Mouse (Mus musculus) embryonic facial prominence, embryonic 14.5 days (tissue): ENCODE results near the gene Ptar1. TPM values are rescaled to one million over a fixed set of nuclear protein-coding genes. Genes with fewer than 3 reads are reported as not detected.

Experiments used
- ATAC-seq: fragments of 200-750 bp; cut with Nextera tagmentation; 2 replicates; pipeline ENCODE4 v1.8.0; 2017; ENCODE audit warnings: low read depth, moderate number of reproducible peaks, moderate TSS enrichment
- DNase-seq: peaks from one replicate; pipeline ENCODE4 v3.0.0-alpha.2; 2015; ENCODE audit warnings: low spot score
- H3K27ac ChIP-seq: fragments of 300-500 bp; sonication (generic); replicated peaks from 2 replicates; pipeline ENCODE4 v1.5.1; 2014; ENCODE audit warnings: low read depth, mild to moderate bottlenecking, low read length, moderate library complexity
- H3K27me3 ChIP-seq: fragments of 300-500 bp; sonication (generic); replicated peaks from 2 replicates; pipeline ENCODE4 v1.6.1; 2014; ENCODE audit warnings: low read length; ENCODE audit not compliant: control insufficient read depth, insufficient read depth
- H3K36me3 ChIP-seq: fragments of 300-500 bp; sonication (generic); 2 replicates; pipeline ENCODE4 v1.6.1; 2014; ENCODE audit warnings: low read length, mixed read lengths; ENCODE audit not compliant: control insufficient read depth, insufficient read depth
- H3K4me1 ChIP-seq: fragments of 300-500 bp; sonication (generic); 2 replicates; pipeline ENCODE4 v1.6.1; 2014; ENCODE audit warnings: antibody characterized with exemption, low read length; ENCODE audit not compliant: control insufficient read depth, insufficient read depth
- H3K4me2 ChIP-seq: fragments of 300-500 bp; sonication (generic); 2 replicates; pipeline ENCODE4 v1.6.1; 2014; ENCODE audit warnings: low read depth, mild to moderate bottlenecking, low read length, moderate library complexity, mixed read lengths
- H3K4me3 ChIP-seq: fragments of 300-500 bp; sonication (generic); 2 replicates; pipeline ENCODE4 v1.5.1; 2014; ENCODE audit warnings: low read depth, mild to moderate bottlenecking, low read length
- H3K9ac ChIP-seq: fragments of 300-500 bp; sonication (generic); 2 replicates; pipeline ENCODE4 v1.6.1; 2014; ENCODE audit warnings: low read depth, mild to moderate bottlenecking, low read length, moderate library complexity, mixed read lengths
- H3K9me3 ChIP-seq: fragments of 300-500 bp; sonication (generic); 2 replicates; pipeline ENCODE4 v1.6.1; 2016; ENCODE audit warnings: low read length; ENCODE audit not compliant: control insufficient read depth
- WGBS: fragments of 180-500 bp; shearing (Covaris S2); extraction: QIAGEN DNeasy Blood & Tissue Kit; methylation state at CpG from one replicate; pipeline ENCODE4 v1.1.7; 2014; 5-methylcytosine and 5-hydroxymethylcytosine counted together
- polyA plus RNA-seq: library from polyadenylated mRNA; unstranded; fragments of >200 nt; fragmentation: Nextera tagmentation; extraction: Ambion mirVana; gene quantifications from 2 replicates; pipeline ENCODE4 v1.2.1, GENCODE M21; 2014

The Ptar1 gene
- polyA plus RNA-seq, 1 experiment from 2014 or later = 9.1 TPM

DNA sequence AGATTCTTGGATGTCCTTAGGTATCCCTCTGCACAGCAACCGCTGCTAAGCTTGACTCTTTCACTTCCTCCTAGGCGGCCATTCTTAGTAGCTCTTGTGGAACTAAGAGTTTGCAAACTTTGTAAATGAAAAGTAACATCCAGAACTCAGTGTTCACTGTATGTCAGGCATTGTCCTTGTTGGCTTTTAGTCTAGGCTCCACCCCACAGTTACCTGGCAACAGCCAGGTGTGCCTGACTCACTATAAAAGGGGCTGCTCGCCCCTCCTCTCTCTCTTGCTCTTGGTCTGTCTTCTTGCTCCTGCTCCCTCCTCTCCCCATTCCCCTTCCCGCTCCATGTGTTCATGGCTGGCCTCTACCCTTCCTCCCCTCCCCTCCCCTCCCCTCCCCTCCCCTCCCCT, 11.9 kb downstream of the Ptar1 start:
- no peak for DNase-seq
- Histone ChIP-seq H3K4me2 (no peak overlapping the region), H3K4me1 (no peaks in the 10 kb centered on the region), H3K27me3 (no peaks in the 10 kb centered on the region), H3K4me3 (no peak overlapping the region), H3K9me3 (no peaks in the 10 kb centered on the region), H3K9ac (no peak overlapping the region), H3K36me3 (peaks cover 67% of the 10 kb centered on the region), H3K27ac (no peak overlapping the region)
- 75% methylated on average over 4 of the region's 4 CpGs for WGBS
- ATAC-seq = no peak

GRCm38 (mm10) chr19:23702896-23703295, 15.7 kb downstream of the Ptar1 start:
- Histone ChIP-seq H3K4me3 (no peak overlapping the region), H3K36me3 (peaks cover 60% of the 10 kb centered on the region), H3K27me3 (no peaks in the 10 kb centered on the region), H3K27ac (no peak overlapping the region), H3K9ac (no peak overlapping the region), H3K4me2 (no peak overlapping the region), H3K4me1 (no peaks in the 10 kb centered on the region), H3K9me3 (no peaks in the 10 kb centered on the region)
- 87% methylated on average over 10 of the region's 10 CpGs for WGBS
- no peak for ATAC-seq
- DNase-seq = no peak

GRCm38 (mm10) chr19:23705383-23705782, 18.2 kb downstream of the Ptar1 start:
- ATAC-seq = no peak

DNA sequence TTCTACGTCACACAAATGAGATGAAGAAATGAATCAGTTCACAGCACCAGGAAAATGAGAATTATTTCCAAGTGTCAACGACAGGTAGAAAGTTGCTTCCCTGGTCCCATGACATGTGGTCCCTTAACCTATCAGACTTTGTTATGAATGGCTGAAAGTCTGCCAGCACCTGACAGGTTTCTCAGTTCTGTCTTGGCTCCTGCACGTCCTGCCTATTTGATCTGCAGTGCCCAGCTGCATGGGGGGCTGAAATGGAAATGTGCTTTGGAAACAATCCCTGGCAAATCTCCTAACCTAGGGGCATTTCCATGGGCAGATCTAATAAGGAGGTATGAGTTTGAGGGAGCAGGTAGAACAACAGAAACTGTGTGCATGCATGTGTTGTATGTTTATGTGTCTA, 59.3 kb downstream of the Ptar1 start:
- Histone ChIP-seq H3K27ac (no peak overlapping the region), H3K27me3 (no peaks in the 10 kb centered on the region), H3K4me2 (no peak overlapping the region), H3K9ac (no peak overlapping the region), H3K9me3 (no peaks in the 10 kb centered on the region), H3K36me3 (no peaks in the 10 kb centered on the region), H3K4me3 (no peak overlapping the region), H3K4me1 (no peaks in the 10 kb centered on the region)
- DNase-seq = no peak
- 62% methylated on average over 3 of the region's 3 CpGs for WGBS
- no peak for ATAC-seq

More at GRCm38 (mm10) chr19:23705383-23705782, 18.2 kb downstream of the Ptar1 start:
- Histone ChIP-seq H3K4me1 (no peaks in the 10 kb centered on the region), H3K9ac (no peak overlapping the region), H3K4me3 (no peak overlapping the region), H3K27me3 (no peaks in the 10 kb centered on the region), H3K27ac (no peak overlapping the region), H3K4me2 (no peak overlapping the region), H3K36me3 (peaks cover 62% of the 10 kb centered on the region), H3K9me3 (no peaks in the 10 kb centered on the region)
- no peak for DNase-seq
- WGBS = 91% methylated on average over 5 of the region's 5 CpGs

GRCm38 (mm10) chr19:23757011-23757410, 69.8 kb downstream of the Ptar1 start:
- 2% methylated on average over 7 of the region's 7 CpGs for whole genome bisulfite sequencing
- Histone ChIP-seq H3K9ac (no peak overlapping the region), H3K36me3 (no peaks in the 10 kb centered on the region), H3K27ac (no peak overlapping the region), H3K4me3 (no peak overlapping the region), H3K4me1 (no peaks in the 10 kb centered on the region), H3K4me2 (peak overlapping the region; percentile 31), H3K9me3 (no peaks in the 10 kb centered on the region), H3K27me3 (peaks cover 27% of the 10 kb centered on the region)
- DNase-seq (peak; percentile 30), ATAC-seq (no peak)

DNA sequence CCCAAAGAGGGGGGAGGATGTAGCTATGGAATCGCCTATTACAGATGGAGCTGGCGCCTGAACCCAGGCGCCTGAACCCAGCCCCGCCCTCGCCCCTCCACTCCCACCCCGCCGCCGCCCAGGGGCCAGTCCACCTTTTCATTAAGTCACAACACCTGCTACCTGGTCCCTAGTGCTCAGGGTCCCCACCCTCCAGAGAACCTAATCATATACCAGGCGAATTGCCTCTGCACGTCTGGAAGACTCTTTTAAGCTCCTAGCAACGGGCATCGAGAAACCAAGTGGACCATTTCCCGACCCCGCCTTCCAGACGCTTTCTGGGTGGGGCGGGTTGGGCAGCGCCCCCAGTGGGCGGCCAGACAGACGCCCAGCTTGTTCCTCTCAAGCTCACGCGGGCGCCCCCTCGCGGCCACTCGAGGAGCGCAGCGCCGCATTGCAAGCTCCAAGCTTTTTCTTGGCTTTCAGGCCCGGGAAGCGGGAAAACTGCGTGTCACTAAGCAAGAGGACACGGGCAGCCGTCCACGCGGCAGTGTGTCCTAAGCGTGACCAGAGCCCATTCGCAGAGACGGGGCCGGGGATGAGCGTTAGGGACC, 70.8 kb downstream of the Ptar1 start:
- DNase-seq = peak; percentile 96
- ATAC-seq = peak; percentile 86
- peak overlapping the region; percentile 84 for H3K9ac ChIP-seq
- H3K36me3 ChIP-seq = no peaks in the 10 kb centered on the region
- peak overlapping the region; percentile 73 for H3K4me3 ChIP-seq
- H3K4me2 ChIP-seq = peak overlapping the region; percentile 88
- 0% methylated on average over 34 of the region's 40 CpGs for WGBS
- no peaks in the 10 kb centered on the region for H3K4me1 ChIP-seq
- peaks cover 27% of the 10 kb centered on the region for H3K27me3 ChIP-seq
- no peaks in the 10 kb centered on the region for H3K9me3 ChIP-seq
- H3K27ac ChIP-seq = peak overlapping the region; percentile 91

DNA sequence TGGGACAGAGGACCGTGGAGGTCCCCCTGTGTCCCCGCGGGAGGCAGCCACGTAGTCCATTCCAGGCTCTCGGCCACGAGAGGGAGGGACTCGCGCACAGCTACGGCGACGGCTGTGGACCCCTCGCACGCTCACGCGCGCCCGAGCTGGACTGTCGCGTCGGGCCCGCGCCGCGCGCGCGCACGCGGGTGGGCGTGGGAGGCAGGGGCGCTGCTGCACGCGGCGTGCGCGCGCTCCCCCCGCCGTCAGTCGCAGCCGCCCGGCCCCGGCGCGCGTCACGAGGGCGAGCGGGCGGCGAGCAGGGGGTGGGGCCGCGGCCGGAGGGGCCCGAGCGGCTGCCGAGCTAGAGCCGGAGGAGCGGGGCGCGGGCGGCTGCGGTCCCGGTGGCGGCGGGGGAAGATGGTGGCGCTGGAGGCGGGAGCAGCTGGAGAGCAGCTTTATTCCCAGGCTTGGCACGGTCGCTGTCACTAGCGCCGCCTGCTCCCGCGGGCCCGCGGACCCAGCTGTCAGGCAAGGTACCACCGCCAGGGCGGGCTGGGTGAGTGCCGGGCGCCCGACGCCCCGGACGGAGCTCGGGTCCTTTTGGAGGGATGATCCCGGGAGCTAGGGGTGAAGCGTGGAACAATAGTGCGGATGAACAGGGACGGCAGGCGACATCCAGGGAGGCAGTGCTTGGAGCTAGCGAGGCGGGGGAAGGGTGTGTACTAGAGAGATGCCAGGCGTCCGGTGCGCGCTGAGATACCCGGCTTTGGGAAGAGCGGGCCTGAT, 71.5 kb downstream of the Ptar1 start, which contains the start of gene Apba1:
Gene Apba1, plus strand, starts transcription at position 334 of the 768 bp plus-strand sequence.
- H3K9me3 ChIP-seq = no peaks in the 10 kb centered on the region
- DNase-seq (peak; percentile 87), ATAC-seq (peak; percentile 83)
- no peaks in the 10 kb centered on the region for H3K4me1 ChIP-seq
- H3K36me3 ChIP-seq = no peaks in the 10 kb centered on the region
- H3K9ac ChIP-seq = peak within 1 kb of the TSS; percentile 84
- WGBS = under 1% methylated on average over 26 of the region's 98 CpGs
- H3K4me3 ChIP-seq = peak within 1 kb of the TSS; percentile 73
- peaks cover 27% of the 10 kb centered on the region for H3K27me3 ChIP-seq
- H3K4me2 ChIP-seq = peak within 1 kb of the TSS; percentile 88
- H3K27ac ChIP-seq = peak within 1 kb of the TSS; percentile 91

- no peaks in the 10 kb centered on the region for H3K9me3 ChIP-seq
- H3K4me3 ChIP-seq = peak overlapping the region; percentile 73
- H3K27me3 ChIP-seq = peaks cover 27% of the 10 kb centered on the region
- H3K4me1 ChIP-seq = no peaks in the 10 kb centered on the region
- peak overlapping the region; percentile 84 for H3K9ac ChIP-seq
- peak overlapping the region; percentile 91; the same call in 1 of the 2 replicates for H3K27ac ChIP-seq
- no peaks in the 10 kb centered on the region for H3K36me3 ChIP-seq
- peak overlapping the region; percentile 88 for H3K4me2 ChIP-seq
- ATAC-seq (0 out of 2 replicates have a peak, but pooled peaks have one; percentile 1), DNase-seq (no peak)
- 2% methylated on average over 17 of the region's 17 CpGs for WGBS
Measured at GRCm38 (mm10) chr19:23759322-23759945, 72.2 kb downstream of the Ptar1 start.
